Mouse (Mus musculus) neutrophil, adult 5-6 weeks (primary cell): ENCODE measurements at regions not wholly inside any gene's neighbourhood (a gene's known extent, or its start where the extent isn't known, plus 50 kb on each side); places are given as distances from the start of the nearest gene placed in this dataset.

Experiments used
- ATAC-seq: fragments of 151-379, 151-347 bp; 2 replicates; pipeline ENCODE4 v1.8.0; 2017; ENCODE audit warnings: mild to moderate bottlenecking, moderate TSS enrichment; ENCODE audit not compliant: insufficient number of reproducible peaks, poor library complexity, low FRiP score, severe bottlenecking; ENCODE audit errors: extremely low read depth

- no peak for ATAC-seq
Measured at GRCm38 (mm10) chr4:125180947-125181346, 53.3 kb upstream of the Zc3h12a start.

GRCm38 (mm10) chr4:125178552-125178951 is 50.9 kb upstream of the Zc3h12a start:
- ATAC-seq = no peak

- ATAC-seq = no peak
Measured at GRCm38 (mm10) chr4:125177666-125178065, 50.0 kb upstream of the Zc3h12a start.
